Mouse (Mus musculus) gastrocnemius, postnatal 4 days (tissue): ENCODE results near the gene Gadl1. TPM values are rescaled to one million over a fixed set of nuclear protein-coding genes. Genes with fewer than 3 reads are reported as not detected.

ENCODE experiments used
- DNase-seq, 2 experiments: peaks; one replicate each; pipeline ENCODE4 v3.0.0; 2021 to 2022; ENCODE audit warnings: low spot score in 2 of 2, mixed read lengths in 2 of 2
- total RNA-seq, 2 experiments: library from RNA; stranded (reverse); gene quantifications; 2 replicates each; pipeline ENCODE4 v1.2.3; 2021

Gadl1 gene
- total RNA-seq, 2 experiments from 2014 or later = 18.4 to 22.9 TPM

DNA sequence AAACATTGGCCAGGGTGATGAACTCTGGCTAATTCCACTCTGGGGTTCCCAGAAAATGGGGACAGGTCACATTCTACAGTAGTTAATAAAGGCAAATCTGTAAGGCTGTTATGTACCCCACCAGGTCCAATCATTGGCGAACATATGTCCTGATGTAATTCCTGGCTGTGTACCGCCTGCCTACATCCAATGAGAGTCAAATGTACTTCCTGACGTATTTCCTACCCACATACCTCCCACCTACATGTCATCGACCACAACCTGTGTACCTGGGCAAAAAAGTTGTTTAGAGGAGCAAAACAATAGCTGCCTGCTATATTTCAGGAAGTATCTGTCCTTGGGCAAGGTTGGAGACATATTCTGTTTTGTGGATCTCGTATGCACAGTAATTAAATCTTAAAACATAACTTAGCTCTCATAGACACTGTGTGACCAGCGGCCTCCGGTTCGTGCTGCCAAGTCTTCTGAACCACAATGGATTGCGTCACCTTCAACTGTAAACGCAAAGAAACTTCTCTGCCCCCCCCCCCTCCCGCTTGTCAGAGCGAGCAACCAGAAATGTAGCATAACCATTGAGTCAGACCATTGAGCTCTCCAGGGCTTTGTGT is 175.2 kb downstream of the Gadl1 start:
- DNase-seq = no peak

DNA sequence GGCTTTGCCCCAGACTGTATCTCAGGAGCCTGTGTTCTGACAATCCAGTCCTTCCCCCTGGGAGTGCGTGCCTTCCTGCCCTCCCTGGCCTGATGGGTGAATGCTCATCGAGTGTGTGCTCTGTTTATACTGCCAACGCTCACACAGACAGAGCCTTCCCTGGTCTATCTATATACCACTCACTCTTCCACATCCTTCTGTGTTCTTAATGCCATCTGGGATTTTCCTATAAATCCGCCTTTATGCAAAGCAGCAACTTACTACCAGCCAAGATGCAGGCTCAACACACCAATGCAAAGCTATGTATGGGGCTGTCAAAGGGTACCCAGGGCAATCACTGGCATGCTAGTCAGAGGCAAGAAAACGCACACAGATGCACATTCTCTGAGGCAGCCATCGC is 176.7 kb downstream of the Gadl1 start:
- DNase-seq = no peak

DNA sequence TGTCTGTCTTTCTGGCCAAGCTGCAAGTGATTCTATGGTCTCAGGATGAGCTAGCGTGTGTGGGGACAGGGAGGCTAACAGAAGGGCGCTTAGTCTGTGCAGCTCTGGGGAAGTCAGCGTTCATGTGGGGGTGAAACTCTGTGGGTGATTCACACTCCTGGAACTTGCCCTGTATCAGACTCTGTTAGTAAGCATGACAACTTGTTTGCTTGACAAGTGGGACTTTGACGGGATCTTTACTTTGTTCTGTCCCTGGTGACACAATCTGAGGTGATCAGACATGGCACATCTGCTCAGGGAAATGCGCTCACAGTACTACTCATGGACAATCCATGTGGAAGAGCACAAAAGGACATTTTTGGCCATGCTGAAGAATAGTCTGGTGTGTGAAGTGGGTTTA is 178.0 kb downstream of the Gadl1 start:
- no peak for DNase-seq

DNA sequence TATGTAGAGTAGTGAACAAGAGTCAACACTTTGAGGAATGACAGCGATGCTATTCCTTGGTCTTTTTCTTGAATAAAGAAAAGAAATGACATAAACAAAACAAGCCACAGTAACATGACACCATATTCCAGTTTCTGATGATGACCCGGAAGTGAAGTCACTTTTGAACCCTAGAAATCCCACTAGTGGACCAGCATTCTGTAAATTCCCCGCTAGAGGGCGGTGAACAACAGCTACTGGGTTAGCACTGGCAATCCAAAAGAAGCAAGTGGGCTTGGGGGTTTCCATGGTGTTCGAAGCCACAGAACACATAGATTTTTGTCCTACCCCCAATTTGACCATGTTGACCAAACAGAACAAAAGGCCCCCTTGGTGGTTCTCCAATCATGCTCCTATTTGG is 178.6 kb downstream of the Gadl1 start:
- peak; percentile 42 to 74 for DNase-seq

DNA sequence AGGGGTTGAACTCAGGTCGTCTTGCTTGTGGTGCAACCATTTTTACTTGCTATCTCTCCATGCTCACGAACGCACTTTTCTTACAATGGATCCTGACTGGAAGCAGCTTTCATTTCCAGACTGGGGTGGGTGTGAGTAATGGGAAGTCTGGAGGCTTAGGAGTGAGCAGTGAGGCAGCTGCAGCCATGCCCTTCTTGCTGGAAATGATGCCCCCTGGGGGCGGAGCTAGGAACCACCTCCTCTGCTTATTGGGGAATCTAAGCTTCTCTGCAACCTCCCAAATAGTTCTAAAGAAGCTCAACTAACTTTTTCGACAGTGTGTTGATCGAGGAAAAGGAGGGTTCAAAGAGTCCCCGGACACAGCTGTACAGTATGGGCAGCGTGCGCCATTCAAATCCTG is 179.7 kb downstream of the Gadl1 start:
- DNase-seq = peak in 1 of 2 experiments; percentile 38

DNA sequence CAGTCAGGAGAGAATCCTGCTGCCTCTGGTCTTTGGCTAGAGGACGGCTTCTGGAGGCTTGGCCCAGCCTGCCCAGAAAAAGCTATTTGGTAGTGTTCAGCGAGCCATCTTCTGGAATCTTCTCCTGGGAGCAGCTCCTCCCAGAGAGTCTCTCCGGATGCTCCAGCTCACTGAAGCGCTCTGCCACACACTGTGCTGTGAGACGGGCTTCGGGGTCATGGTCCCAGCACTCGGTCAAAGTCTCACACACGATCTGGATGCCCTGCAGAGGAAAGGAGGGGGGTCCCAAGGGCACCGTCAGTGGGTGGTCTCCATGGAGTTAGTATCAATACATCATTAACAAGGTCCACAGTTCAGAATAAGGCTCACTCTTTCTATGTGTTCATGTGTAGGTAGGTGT is 181.0 kb downstream of the Gadl1 start:
- no peak for DNase-seq

DNA sequence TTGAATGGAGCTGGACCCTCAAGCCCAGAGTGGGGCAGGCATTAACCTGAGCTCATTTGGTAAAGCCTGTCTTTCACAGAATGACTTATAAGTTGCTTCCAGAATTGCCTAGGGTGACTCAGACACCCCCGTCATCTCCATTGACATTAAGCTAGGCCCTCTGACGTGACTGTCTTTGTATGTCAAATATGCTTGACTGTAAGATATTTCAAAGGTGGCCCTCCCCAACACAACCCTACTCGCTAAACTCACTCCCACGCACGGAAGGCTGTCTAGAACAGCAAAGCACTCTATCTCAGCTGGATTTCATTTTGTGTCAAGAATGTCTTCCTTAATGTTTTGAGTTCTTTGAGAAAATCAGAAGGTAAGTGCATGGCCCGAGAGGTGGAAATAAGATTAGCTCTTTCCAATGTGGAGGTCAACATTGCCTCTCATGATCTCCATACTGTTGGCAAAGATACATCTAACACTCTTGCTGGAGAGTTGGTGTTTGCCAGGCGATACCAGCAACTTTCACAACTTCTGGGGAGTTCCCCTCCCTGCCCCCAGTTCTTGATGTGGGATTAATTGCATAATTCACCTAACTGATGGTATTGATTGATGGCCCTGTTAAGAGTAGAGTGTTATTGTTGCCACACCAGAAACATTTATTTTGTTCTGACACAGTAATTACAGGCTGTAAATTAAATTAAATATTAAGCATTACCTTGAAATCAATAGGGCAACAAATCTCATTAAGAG is 182.0 kb downstream of the Gadl1 start:
- no peak for DNase-seq

DNA sequence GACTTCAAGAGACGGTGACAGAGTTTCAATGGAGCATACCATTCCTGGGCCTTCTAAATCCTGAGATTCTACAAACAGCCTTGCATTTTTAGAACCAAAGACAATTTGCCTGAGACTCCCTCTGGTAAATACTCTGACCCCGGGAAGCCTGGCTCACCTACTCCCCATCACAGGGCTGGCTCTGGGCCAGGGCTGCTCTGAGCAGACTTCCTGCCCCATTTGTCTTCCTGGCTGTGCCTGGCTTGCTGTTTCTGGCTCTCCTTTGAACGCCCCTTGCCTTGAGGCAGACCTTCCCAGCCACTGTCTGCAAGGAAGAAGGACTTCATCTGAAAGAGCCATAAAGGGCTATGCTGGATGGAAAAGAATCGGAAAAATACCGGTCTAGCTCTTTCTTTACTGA is 182.7 kb downstream of the Gadl1 start:
- DNase-seq = peak in 1 of 2 experiments; percentile 29

DNA sequence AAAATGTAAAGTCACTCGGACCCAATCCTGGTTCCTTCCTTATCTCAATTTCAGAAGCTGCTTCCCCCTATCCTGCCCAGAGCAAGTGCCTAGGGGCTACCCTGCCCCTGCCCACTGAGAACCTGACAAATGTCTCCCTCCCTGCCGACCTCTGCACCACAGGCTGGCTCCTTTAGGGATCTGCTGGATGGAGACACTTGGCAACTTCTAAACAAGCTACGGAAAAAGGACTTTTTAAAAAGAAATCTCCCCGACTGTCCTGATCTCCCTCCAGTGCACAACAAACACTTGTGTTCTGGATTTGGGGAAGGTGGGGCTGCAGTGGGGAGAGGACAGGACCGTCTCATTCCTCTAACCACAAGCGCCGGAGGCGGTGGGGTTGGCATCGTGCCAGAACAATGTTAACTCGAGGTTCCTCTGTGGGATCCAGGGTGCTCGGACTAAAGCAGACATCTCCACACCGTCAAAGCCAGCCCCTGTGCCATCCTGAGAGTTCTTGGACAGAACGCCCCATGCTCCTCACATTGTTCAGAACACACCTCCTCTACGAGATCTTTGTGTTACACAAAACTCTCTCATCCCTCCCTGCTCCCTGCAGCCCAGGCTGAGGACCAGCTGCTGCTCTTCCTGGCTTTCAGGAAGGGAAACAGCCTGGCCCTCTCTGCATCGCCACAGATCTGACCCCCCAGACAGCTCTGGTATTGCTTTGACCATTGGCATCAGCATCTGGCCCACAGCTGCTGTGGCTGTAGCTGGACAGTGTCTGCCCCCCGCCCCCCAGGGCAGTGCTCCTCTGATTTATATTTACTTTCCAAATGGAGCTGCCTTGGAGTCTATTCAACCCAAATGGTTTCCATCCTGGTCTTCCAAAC is 189.7 kb downstream of the Gadl1 start:
- peak; percentile 50 to 72 for DNase-seq

DNA sequence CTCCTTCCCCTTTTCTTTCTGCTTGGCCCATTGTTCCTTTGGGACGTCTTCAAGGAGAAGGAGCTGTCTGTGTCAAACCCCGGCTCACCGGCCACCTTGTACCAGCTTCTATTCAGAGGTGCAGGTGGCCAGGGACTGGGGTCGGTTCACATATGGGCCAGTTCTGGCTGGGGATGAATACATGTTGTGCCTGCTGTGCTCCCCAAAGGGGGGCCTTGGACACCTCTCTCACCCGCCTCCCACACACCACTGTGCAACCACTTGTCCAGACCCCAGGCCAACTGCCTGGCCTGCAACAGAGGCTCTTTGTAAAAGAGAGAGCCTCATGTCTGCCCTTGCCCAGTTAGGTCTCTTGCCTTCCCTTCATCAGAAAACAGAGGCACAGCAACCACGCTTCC is 190.3 kb downstream of the Gadl1 start:
- DNase-seq = peak in 1 of 2 experiments; percentile 31

DNA sequence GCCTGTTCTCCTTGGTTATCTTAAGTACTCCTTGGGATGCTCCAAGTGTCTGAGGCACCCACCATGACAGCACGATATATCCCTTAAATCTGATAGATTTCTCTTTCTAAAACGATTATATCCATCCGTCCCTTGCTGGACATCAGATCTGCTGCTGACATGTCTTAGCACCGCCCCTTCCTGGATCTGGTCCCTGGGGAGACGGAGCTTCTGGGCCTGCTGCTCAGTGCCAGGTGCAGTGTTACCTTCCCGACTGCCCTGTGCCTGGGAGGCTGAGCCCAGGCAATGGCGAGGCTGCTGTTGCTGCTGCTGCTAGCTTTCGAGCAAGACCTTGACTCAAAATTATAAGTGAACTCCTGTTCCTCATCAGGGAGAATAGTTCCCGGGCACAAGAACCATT is 190.8 kb downstream of the Gadl1 start:
- DNase-seq = no peak

DNA sequence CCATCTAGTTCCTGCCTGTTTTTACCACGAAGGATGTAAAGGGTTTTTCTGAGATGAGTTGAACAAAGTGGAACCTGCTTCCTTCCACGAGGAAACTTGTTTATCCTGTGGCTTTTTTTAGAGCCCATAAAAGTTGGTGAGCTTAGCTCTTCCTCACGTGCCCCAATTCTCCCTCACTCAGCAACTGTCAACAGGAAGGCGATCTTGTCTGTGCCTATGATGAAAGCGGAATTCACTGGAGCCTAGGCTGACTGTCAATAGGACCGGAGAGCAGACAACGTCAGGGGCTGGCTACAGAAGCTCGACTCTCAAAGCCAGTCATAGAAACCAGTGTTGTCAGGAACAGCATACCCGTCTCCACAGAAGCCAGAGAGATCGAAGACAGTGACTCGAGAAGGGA is 192.6 kb downstream of the Gadl1 start:
- DNase-seq = no peak

DNA sequence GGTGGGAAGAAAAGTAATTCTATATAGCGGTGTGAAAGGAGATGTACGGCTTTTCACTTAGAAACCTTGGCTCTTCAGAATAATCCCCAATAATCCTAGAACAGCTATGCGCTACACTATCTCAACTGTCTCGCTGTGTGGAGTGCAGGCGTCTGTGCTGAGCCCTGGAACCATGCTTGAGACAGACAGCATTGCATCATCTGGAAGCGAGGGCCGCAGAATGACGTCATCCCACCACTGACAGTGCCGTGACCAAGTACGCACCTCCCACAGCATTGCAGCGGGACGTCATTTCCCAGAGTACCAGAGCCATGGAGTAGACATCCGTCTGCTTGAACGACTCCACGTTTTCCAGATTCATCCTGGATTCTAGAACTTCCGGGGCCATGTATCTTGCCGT is 195.5 kb downstream of the Gadl1 start:
- DNase-seq = no peak

DNA sequence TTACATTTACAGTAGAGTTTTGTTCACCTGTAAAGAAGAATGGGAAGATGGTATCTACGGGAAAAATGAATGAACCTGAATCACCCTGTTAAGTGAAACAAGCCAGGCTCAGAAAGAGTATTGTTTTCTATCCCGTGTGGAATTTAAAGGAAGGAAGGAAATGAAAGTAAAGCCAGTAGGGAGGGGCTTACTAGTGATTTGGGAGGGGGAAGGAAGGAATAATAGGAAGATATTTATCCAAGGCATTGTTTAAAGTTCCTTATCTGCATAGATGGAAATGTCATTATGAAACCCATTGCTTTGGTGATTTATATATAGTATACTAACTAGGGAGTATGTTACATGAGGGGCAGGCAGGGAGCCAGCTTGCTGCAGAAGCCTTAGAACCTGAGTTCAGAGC is 199.5 kb downstream of the Gadl1 start:
- no peak for DNase-seq

DNA sequence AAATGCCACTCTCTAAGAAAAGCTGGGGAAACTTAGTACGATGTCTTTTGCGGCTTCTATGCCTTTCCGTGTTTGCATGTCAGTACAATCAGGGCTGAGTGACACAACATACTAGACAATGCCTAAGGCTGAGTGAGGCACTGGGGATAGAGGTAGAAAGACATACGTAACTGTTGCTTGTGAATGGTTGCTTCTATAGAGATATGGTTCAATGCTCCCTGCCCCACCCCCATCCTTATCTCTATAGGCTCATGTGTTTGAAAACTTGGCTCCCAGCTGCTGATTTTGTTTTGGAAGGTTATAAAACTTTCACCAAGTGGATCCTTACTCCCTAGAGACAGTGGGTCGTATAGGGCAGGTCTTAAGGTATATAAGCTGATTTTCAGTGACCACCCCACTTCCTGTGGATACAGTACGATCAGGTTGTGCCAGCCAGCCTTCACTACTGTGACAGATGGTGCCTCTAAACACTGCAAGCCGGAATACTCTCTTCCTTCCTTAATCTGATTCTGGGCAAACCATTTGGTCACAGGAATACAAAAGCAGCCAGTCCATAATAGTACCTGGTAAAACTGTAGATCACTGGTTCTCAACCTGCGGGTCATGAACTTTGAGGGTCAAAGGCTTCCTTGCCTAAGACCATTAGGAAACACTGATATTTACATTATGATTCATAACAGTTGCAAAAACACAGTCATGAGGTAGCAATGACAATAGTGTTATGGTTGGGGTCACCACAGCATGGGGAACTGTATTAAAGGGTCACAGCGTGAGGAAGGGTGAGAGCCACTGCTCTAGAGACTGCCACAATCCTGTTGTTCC is 202.1 kb downstream of the Gadl1 start:
- DNase-seq = no peak

DNA sequence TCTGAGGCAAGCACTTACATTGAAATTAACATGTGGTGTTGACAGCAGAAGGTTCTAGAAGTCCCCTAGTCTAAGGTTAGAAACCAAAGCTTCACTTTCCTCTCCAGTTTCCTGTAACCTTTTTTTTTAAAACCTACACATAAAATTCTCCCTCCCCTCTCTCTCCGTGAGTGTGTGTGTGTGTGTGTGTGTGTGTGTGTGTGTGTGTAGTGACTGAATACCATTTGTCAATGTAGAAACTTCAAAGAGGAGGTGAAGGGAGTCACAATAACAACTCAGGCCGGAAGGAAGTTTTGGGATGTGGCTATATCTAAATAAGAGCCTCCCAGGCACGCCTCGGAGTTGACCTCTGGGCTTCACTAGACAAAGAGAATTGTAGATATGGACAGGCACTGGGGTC is 205.1 kb downstream of the Gadl1 start:
- no peak for DNase-seq

DNA sequence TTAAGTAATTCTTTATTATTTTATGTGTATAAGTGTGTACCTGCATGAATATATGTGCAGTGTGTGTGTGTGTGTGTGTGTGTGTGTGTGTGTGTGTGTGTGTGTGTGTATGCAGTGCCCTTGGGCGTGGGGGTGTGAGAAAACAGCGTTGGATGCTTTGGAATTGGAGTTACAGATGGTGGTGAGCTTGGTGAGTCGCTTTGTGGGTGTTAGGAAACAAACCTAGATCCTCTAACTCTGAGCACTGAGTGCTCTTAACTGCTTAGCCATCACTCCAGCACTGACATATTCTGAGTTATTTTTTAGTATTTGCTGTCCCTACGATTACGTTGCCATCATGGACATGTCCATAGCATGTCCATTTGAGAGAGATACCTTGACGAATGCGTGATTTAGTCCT is 206.6 kb downstream of the Gadl1 start:
- no peak for DNase-seq

DNA sequence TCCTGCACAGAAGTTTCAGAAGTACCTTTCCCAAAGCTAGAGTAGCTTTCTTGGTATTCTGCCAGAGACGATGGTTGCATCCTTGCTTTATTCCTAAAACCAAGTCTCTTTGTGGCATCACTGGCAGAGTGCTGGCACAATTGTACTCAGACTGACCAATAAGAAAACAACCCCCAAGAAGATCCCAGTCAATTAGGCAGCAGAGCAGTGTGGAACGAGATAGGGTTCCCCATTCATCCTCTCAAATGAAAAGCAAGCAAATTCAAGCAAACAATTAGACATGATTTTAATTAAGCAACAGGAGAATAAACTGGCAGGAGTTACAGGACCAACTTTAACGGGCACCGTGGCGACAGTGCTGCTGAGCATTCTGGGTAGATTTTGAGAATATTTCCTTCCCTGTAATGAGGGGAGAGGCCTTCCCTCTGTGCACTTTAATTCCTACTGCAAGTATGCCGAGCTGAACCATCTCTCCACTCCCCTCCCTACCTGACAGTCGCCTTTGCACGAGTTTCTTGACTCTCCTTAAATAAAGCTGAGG is 209.1 kb downstream of the Gadl1 start:
- no peak for DNase-seq

DNA sequence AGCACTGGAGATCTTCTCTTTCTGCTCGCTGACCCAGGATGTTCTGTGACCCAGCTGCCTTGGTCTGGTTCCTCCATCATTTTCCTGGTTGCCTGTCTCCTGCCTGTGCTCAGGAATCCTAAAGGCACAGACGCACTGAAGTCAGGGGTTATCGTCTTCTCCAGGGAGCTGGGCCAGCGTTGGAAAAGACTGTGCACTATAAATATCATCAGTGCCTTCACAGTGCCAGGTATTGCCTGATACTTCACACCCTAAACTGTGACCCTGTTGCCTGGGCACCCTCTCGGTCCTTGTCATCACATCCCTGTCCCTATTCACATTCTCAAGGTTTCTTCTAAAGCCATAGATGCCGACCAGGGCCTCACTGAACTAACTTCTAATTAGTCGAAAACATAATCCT is 210.7 kb downstream of the Gadl1 start:
- DNase-seq = no peak

DNA sequence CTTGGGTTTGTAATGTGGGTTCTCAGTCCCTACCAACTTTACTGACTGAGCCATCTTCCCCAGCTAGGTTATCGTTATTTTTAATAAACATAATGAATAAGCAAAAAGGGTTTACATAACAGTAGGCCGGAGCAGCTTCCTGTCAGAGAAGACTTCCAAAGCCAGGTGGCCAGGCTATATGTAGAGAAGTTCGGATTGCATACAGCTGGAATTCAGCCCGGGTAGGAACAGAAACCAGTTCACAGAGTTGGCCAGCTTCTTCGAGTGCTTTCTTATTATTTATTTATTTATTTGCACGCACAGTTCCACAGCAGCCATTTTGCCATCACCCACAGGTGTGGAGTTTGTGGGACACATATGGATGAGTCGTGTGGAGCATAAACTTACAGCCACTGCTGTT is 212.2 kb downstream of the Gadl1 start:
- no peak for DNase-seq

DNA sequence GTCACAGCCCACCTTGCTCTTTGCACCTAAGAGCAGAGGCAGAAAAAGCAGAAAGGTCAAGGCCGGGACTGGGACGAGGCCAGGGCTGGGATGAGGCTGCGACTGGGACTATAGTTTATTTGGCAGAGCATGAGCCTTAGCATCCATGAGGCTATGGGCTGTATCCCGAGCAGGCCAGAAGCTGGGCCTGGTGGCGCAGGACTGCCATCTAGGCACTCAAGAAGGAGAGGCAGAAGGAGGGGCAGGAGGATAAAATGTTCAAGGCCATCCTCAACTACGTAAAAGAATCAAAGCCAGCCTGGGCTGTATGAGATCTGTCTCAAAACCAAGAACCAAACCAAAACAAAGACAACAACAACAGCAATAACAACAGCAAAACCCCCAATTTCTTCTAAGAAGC is 213.3 kb downstream of the Gadl1 start:
- no peak for DNase-seq
